Mouse (Mus musculus): Measurements from ENCODE around the gene Cyp2e1.

DNA sequence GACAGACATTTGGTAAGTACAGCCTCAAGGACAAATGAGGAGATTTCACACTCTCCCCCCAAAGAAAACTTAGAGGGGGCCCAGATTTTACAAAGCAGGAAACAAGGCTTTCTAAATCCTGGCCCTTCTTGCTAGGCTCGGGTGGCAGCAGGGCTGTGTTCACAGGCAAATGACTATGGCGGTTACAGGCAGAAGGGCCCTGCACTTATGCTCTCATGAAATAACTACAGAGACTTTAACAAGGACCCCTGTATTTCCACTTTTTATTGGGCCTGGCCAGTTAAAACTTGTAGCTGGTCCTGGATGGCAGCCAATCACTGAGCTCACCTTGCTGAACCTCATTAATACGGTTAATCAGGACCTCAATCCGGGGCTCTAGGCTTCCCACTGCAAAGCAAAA, 17.0 kb downstream of the Cyp2e1 start:
- no peak for TF ChIP-seq CTCF (IDR thresholded peaks at IDR 0.05; ENCODE audit: low read depth)
- no peak for TF ChIP-seq EP300 (optimal IDR thresholded peaks at IDR 0.05)

Data from stomach, postnatal 0 days (tissue).